Mouse (Mus musculus) induced T-regulatory cell, adult 2 months (primary cell): ENCODE measurements around the gene Zfp488.

Experiments used
- DNase-seq: peaks from one replicate; pipeline ENCODE4 v3.0.0-alpha.2; 2012; ENCODE audit warnings: low read depth

Gene Zfp488

DNA sequence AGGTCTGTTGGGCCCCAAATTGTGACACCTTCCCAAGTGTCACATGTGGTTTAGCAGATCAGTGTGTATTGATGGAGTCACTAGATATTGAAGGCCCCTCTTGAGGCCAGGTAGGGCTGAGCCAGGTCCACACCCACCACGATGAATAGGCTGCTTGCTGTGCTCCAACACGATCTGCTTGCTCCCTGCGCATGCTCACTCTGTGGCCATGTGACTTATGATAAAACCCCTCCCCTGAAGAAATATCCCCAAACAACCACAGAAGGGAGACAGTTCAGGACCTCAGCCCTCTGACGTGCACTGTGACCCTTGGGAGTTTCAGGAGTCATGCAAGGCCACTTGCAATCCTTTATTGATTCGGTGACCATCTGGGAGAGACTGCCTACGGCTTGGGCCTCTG is 32.4 kb downstream of the Zfp488 start:
- DNase-seq, result no peak

DNA sequence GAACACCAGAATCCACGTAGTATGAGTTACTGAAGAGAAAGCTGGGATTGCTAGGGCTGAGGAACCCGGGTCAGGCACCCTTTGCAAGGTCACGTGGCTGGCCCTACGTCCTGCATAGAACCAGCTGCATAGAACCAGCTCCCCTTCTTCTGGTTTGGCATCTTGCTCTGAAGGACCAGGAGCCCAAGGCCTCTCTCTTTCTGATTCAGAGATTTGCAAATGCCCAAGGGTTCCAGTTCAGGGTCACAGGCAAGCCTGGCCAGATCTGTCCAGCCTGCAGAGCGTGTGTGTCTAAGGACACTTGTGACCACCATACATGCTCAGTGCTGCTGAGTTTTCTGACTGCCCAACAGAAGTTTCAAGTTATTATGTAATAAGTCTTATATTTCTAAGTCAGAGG is 36.3 kb downstream of the Zfp488 start:
- no peak for DNase-seq

DNA sequence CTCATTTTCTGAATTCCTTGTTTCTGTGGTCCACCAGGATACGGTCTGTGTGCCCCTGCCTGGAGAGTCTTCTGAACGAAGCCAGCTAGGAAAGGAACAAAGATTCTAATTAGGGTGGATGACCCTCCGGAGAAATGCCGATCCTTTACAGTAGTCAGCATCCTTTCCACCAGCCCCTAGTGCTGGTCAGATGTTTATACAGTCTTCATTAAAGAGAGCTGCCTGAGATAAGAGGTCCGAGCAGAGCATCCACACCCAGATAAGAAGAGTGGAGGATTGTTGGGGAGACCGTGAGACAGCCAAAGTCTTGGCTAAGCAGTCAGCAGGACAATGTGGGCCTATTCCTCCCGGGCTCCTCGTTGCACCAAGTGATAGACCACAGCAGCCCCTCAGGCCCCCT is 37.8 kb downstream of the Zfp488 start, which contains the start of gene Gdf2:
Gdf2 (plus strand) TSS at position 301 of the 400 bp plus-strand sequence.
- no peak for DNase-seq

DNA sequence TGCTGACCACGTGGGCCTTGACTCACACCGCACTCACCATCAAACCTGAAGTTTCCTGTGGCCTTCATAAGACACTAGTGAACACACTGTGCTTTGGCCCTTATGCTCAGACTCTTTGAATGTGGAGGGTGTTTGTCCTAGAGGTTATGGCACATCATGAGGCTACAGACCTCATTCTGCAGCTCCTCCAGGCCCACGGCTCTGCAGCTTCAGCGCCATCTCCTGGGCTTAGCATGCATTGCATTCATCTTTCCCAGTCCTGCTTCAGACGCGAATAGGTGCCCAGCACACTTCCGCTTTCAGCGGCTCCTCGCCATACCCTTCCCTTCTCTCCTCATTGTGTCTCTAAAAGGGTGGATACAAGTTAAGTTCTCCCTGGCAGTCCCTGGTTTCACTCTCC is 39.4 kb downstream of the Zfp488 start:
- peak; percentile 4 for DNase-seq

DNA sequence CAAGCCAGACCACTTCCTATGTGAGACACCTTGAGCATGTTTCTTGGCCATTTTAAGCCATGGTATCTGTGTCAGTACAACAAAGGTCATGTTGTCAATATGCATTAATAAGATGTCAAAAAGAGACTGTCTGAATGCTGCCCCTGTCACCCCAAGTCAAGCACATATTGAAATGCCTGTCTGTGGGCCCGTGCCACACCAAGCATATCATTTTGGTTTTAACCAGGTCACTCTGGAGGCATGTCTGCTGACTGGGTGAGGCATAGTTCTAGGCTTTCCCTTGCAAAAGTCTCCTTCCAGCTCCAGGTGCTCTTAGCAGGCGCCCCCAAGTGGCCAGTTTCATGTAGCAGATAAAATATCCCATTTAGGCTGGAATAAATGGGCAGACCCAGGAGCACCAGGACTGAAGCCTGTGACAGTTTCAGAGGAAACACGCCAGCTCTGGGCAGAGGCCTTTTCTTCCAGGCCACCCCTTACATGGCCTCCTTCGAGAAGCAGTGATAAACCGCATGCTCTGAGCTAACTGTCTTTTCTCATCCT is 44.7 kb downstream of the Zfp488 start:
- DNase-seq, result no peak

DNA sequence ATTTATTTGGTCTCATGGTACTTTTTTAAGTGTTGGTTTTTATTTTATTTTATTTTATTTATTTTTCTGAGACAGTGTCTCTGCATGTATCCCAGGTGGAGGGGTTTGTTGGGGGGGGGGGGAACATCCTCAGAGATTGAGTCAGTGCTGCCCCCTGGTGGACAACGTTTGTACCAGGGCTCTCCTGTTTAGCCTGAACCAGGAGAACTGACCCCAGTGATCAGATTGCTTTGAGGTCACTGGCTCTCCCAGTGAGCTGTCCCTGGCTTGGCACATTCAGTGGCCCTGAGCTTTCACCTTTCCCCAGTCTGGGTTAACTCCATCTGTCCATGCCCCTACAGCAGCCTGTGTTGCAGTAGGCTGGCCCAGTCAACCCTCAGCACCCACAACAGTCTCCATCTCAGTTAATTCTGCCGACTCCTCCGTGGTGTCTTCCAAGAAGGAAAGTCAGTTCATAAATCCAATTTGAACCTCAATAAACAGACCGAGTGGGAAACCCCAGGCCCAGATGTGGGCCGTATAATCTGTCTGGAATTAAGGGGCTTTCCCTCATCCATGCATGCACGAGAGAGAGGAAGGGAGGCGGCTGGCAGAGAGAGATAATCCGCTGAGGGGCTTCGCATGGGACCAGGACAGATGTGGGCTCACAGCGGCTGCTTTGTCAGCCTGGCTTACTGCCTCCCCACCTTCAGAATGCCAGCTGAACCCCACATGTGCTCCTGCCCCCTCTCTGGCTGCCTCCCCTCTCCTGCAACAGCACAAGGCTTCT is 45.4 kb downstream of the Zfp488 start:
- peak; percentile 18 for DNase-seq

DNA sequence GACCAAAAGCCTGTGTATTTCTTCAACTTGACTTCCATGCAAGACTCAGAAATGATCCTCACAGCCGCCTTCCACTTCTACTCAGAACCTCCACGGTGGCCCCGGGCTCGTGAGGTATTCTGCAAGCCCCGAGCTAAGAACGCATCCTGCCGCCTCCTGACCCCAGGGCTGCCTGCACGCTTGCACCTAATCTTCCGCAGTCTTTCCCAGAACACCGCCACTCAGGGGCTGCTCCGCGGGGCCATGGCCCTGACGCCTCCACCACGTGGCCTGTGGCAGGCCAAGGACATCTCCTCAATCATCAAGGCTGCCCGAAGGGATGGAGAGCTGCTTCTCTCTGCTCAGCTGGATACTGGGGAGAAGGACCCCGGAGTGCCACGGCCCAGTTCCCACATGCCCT is 46.7 kb downstream of the Zfp488 start:
- no peak for DNase-seq

DNA sequence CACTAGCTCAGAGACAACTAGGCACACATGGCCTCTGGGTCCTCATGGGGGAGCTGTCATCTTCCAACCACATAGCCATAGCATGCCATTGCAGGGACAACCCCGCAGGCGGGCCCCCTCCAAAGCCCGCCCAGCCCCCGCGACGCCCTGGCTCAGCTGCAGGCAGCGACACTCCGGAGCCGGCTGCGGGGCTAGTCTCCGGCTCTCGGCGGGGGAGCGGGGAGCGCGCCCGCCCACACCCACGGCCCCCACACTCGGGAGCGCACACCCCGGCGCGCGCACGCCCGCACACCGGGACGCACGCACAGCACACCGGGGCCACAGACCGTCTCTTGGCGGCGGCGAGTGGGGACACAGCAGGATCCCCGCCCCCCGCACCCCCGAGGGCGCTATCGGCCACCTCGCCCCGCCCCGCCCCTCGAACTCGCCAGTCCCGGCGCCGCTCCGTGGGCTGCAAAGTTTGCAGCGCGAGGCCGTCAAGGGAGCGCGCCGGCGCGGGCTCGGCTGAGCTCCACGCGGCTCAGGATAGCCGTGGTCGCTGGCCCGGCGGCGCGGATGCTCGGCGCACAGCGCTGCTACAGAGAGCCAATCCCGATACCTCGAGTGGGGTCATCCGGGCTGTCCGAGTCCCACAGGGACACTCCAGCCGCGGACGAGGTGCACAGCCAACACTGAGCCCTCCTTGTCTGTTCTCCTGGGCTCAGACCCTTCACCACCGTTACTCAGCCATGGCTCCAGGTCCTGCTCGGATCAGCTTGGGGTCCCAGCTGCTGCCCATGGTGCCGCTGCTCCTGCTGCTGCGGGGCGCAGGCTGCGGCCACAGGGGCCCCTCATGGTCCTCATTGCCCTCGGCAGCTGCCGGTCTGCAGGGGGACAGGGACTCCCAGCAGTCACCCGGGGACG is 55.1 kb downstream of the Zfp488 start, which contains the start of gene Gdf10:
Gdf10 (plus strand) TSS at position 420 of the 903 bp plus-strand sequence.
- DNase-seq, result no peak

DNA sequence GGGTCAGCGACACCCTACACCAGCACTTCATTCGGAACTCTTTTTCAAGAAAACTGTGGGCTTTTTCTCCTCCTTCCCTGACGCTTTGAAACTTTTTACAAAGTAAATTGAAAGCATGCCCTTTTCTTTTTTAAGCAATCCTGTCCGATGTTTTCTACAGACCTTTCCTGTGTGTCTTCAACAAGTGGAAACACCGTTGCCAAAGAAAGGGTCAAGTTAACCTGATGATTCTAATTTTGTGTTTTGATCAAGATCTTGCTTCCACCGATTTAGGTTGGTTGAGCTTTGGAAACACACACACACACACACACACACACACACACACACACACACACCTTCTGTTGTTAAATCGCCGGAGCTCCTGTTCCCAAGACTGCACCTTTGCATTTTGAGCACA is 55.8 kb downstream of the Zfp488 start:
- DNase-seq, result no peak

DNA sequence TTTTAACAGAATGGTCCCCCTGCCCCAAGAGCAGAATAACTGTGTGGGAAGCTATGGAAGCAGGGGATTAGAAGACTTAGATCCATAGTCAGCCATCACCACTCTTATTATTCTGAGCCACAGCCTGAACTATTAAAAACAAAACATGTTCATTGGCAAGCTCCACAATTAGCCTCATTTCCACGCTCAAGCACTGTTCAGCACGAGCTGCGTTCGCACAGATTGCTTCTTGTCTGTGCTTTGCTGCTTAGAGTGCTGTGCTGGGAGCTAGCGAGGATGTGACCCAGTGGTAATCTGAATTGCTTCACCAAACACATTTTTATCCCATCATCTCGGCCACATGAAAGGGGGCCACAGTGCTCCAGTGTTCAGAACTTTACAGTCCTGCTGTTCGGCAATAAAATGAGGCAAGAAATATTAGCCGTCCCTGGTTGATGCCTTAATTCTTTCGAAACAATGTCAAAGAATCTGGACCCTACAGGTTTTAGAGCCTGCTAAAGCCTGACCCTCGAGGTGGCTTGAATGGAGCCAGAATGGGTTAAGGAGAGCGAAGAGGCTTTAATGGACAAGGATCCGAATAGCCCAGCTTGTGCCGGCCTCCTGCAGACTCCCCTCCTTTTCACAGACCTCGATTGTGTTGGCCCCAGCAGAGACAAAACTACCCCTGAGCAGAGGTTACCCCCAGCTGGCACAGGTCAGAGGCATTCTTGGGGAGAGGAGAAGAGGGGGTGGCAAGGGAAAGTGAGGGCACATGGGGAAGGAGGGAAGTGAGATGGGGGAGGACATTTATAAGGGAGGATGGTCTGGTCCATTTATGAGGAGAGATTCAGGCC is 57.6 kb downstream of the Zfp488 start:
- DNase-seq, result no peak
